Mouse (Mus musculus) myocyte (in vitro differentiated cells): ENCODE results near the gene Trim26.
"Not testable (repeated sequence)": the region's sequence is repeated elsewhere in the genome, so short reads cannot be mapped to it uniquely, and the experiment has no call there.

Experiments used
- CEBPB ChIP-seq: IDR thresholded peaks from 2 replicates; pipeline ENCODE4 v1.6.1; 2011; ENCODE audit warnings: mild to moderate bottlenecking, moderate library complexity; ENCODE audit not compliant: poor library complexity, insufficient read depth, severe bottlenecking
- E2F4 ChIP-seq: IDR thresholded peaks from one replicate; pipeline ENCODE4 v1.6.1; 2011; ENCODE audit warnings: mild to moderate bottlenecking, control low read depth, moderate library complexity; ENCODE audit not compliant: insufficient read depth
- MAX ChIP-seq: IDR thresholded peaks from one replicate; pipeline ENCODE4 v1.6.1; 2011; ENCODE audit warnings: low read depth, mild to moderate bottlenecking, control low read depth
- MYOD1 ChIP-seq, 3 experiments: IDR thresholded peaks; one replicate each; pipeline ENCODE4 v1.6.1; 2011; ENCODE audit warnings: control low read depth in 2 of 3, low read depth in 2 of 3, mild to moderate bottlenecking in 2 of 3, moderate library complexity in 1 of 3; ENCODE audit not compliant: insufficient read length in 2 of 3, control insufficient read depth in 1 of 3
- MYOG ChIP-seq, 3 experiments: IDR thresholded peaks; one replicate each; pipeline ENCODE4 v1.6.1; 2011; ENCODE audit warnings: control low read depth in 2 of 3, low read depth in 2 of 3, mild to moderate bottlenecking in 2 of 3; ENCODE audit not compliant: insufficient read length in 2 of 3, control insufficient read depth in 1 of 3, insufficient read depth in 1 of 3
- POLR2A ChIP-seq: IDR thresholded peaks from one replicate; pipeline ENCODE4 v1.6.1; 2011; ENCODE audit warnings: low read depth, mild to moderate bottlenecking, control low read depth, moderate library complexity; ENCODE audit not compliant: insufficient read length
- TCF12 ChIP-seq: IDR thresholded peaks from one replicate; pipeline ENCODE4 v1.6.1; 2011; ENCODE audit warnings: mild to moderate bottlenecking, control low read depth; ENCODE audit not compliant: poor library complexity, insufficient read depth, severe bottlenecking
- USF1 ChIP-seq: IDR thresholded peaks from one replicate; pipeline ENCODE4 v1.6.1; 2011; ENCODE audit warnings: low read depth, mild to moderate bottlenecking, control low read depth, moderate library complexity

DNA sequence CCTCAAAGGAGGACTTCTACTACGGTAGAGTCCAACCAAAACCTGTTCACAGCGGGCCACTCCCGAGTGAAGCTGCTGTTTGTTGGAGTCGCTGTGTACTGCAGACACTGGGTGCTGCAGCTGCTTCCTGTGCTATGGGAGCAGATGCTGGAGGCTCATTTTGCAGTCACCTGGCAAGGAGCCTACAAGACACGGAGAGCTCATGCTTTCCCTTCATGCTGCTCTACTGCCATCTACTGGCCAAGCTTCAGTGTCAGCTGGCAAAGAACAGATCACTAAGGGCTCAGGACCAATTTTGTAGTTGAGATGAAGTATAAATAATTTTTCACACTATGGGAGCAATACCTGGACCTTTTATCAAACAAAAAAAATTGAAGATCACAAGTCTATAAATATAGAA lies 10.9 kb upstream of the Trim26 start:
- not testable (repeated sequence) for TF ChIP-seq TCF12, CEBPB, POLR2A, USF1, MAX, E2F4
- TF ChIP-seq MYOD1 (IDR thresholded peaks at IDR 0.05; ENCODE audit: control insufficient read depth in 1 of 3, insufficient read length in 2 of 3, low read depth in 2 of 3) (peak in 2 of 3 experiments; percentile 44 to 52), MYOG (IDR thresholded peaks at IDR 0.05; ENCODE audit: control insufficient read depth in 1 of 3, insufficient read depth in 1 of 3, insufficient read length in 2 of 3, low read depth in 2 of 3) (peak in 2 of 3 experiments; percentile 13 to 40)
